Mouse (Mus musculus) CH12.LX (cell line): ENCODE data around the gene Atp5g2. TPM values are rescaled to one million over a fixed set of nuclear protein-coding genes. Genes with fewer than 3 reads are reported as not detected.
"Not testable (repeated sequence)": the region's sequence is repeated elsewhere in the genome, so short reads cannot be mapped to it uniquely, and the experiment has no call there.

Source experiments
- DNase-seq: peaks from one replicate; pipeline ENCODE4 v3.0.0-alpha.2; 2013; ENCODE audit errors: extremely low read depth
- H3K27ac ChIP-seq: 2 replicates; pipeline ENCODE4 v1.5.1; 2012; ENCODE audit warnings: low read depth, mild to moderate bottlenecking, control low read depth, moderate library complexity; ENCODE audit not compliant: insufficient read depth
- H3K27me3 ChIP-seq: replicated peaks from 2 replicates; pipeline ENCODE3; 2012; ENCODE audit warnings: inconsistent platforms
- H3K36me3 ChIP-seq, 2 experiments: replicated peaks in 1 of 2; 2 replicates each; pipeline versions ENCODE3 to v1.6.1; 2012; ENCODE audit warnings: inconsistent platforms in 1 of 2, low read length in 1 of 2, mild to moderate bottlenecking in 1 of 2, mixed read lengths in 1 of 2, moderate library complexity in 1 of 2; ENCODE audit not compliant: control insufficient read depth in 1 of 2, insufficient read depth in 1 of 2
- H3K4me1 ChIP-seq, 2 experiments: 2 replicates each; pipeline ENCODE4 v1.6.1; 2012; ENCODE audit warnings: inconsistent platforms in 1 of 2, moderate library complexity in 1 of 2; ENCODE audit not compliant: insufficient read depth in 2 of 2, control insufficient read depth in 1 of 2
- H3K4me2 ChIP-seq: 2 replicates; pipeline ENCODE4 v1.6.1; 2012; ENCODE audit warnings: low read depth, mild to moderate bottlenecking, control low read depth; ENCODE audit not compliant: poor library complexity, insufficient read depth, severe bottlenecking
- H3K4me3 ChIP-seq, 3 experiments: fragments of 150-350 bp in 1 of 3; sonication (generic) in 1 of 3; replicated peaks in 1 of 3; 2 replicates each; pipeline versions ENCODE3 to v1.5.1; 2011 to 2012; ENCODE audit warnings: low read depth in 2 of 3, low read length in 2 of 3, mild to moderate bottlenecking in 2 of 3, moderate library complexity in 2 of 3, control low read depth in 1 of 3, improper control_type of control experiment in 1 of 3, inconsistent platforms in 1 of 3, mixed read lengths in 1 of 3; ENCODE audit not compliant: poor library complexity in 1 of 3
- H3K79me2 ChIP-seq: replicated peaks from 2 replicates; pipeline ENCODE4 v1.6.1; 2012; ENCODE audit warnings: mild to moderate bottlenecking, moderate library complexity; ENCODE audit not compliant: control insufficient read depth, poor library complexity, insufficient read depth, severe bottlenecking; ENCODE audit errors: extremely low read depth
- H3K9ac ChIP-seq: 2 replicates; pipeline ENCODE4 v1.6.1; 2012; ENCODE audit warnings: low read depth, mild to moderate bottlenecking, control low read depth, moderate library complexity; ENCODE audit not compliant: insufficient read depth
- H3K9me3 ChIP-seq: replicated peaks from 2 replicates; pipeline ENCODE3; 2012; ENCODE audit warnings: low read length, inconsistent platforms, mixed read lengths
- BHLHE40 ChIP-seq: IDR thresholded peaks from 2 replicates; pipeline ENCODE4 v1.6.1; 2011; ENCODE audit warnings: mild to moderate bottlenecking, low read depth, low read length, improper control_type of control experiment
- ELF1 ChIP-seq: IDR thresholded peaks from 2 replicates; pipeline ENCODE4 v1.6.1; 2014; ENCODE audit warnings: low read depth, mild to moderate bottlenecking, inconsistent platforms, low read length, improper control_type of control experiment
- GABPA ChIP-seq: IDR thresholded peaks from 2 replicates; pipeline ENCODE4 v1.6.1; 2012; ENCODE audit warnings: low read depth, low read length, improper control_type of control experiment, inconsistent platforms; ENCODE audit not compliant: insufficient replicate concordance
- HCFC1 ChIP-seq: IDR thresholded peaks from 2 replicates; pipeline ENCODE4 v1.6.1; 2012; ENCODE audit warnings: low read depth, mild to moderate bottlenecking, inconsistent platforms, low read length, improper control_type of control experiment
- JUN ChIP-seq: IDR thresholded peaks from 2 replicates; pipeline ENCODE4 v1.6.1; 2011; ENCODE audit warnings: low read depth, mild to moderate bottlenecking, low read length, improper control_type of control experiment, moderate library complexity; ENCODE audit not compliant: insufficient read depth
- JUND ChIP-seq: conservative IDR thresholded peaks from 2 replicates; pipeline ENCODE4 v1.6.1; 2011; ENCODE audit warnings: low read depth, low read length, improper control_type of control experiment
- MYC ChIP-seq: IDR thresholded peaks from 2 replicates; pipeline ENCODE4 v1.6.1; 2011; ENCODE audit warnings: low read depth, mild to moderate bottlenecking, improper control_type of control experiment, low read length
- NELFE ChIP-seq: IDR thresholded peaks from 2 replicates; pipeline ENCODE4 v1.6.1; 2011; ENCODE audit warnings: low read depth, low read length, improper control_type of control experiment
- NRF1 ChIP-seq: IDR thresholded peaks from 2 replicates; pipeline ENCODE4 v1.6.1; 2014; ENCODE audit warnings: low read depth, mild to moderate bottlenecking, inconsistent platforms, low read length, improper control_type of control experiment, moderate library complexity
- PAX5 ChIP-seq: IDR thresholded peaks from 2 replicates; pipeline ENCODE4 v1.6.1; 2012; ENCODE audit warnings: low read length, inconsistent platforms, mixed read lengths
- TBP ChIP-seq: conservative IDR thresholded peaks from 2 replicates; pipeline ENCODE4 v1.6.1; 2011; ENCODE audit warnings: low read depth, low read length, improper control_type of control experiment
- TCF12 ChIP-seq: IDR thresholded peaks from 2 replicates; pipeline ENCODE4 v1.6.1; 2014; ENCODE audit warnings: low read depth, mild to moderate bottlenecking, inconsistent platforms, low read length, improper control_type of control experiment
- ZNF384 ChIP-seq: IDR thresholded peaks from 2 replicates; pipeline ENCODE4 v1.6.1; 2012; ENCODE audit warnings: low read depth, low read length, improper control_type of control experiment, inconsistent platforms
- dilution Hi-C: fragments of 300-500 bp; cut with MboI; formaldehyde crosslinking; loops from 2 replicates; pipeline ENCODE4 v1.14.3; 2020; ENCODE audit warnings: low sequenced_read_pairs; ENCODE audit not compliant: extremely low pct_unique_long_range_greater_than_20kb, extremely low pct_ligation_motif_present
- in situ Hi-C: fragments of 300-500 bp; cut with MboI; formaldehyde crosslinking; loops from 3 replicates; pipeline ENCODE4 v1.14.3; 2019; ENCODE audit warnings: low sequenced_read_pairs, low pct_ligation_motif_present, low pct_unique_long_range_greater_than_20kb, mixed read lengths
- polyA plus RNA-seq: library from polyadenylated mRNA; unstranded; fragments of >175 nt; gene quantifications from 2 replicates; pipeline ENCODE4 v1.2.1, GENCODE M21; 2012; ENCODE audit warnings: low read depth; ENCODE audit not compliant: insufficient read length
- total RNA-seq, 2 experiments: library from RNA; depleted of rRNA; stranded (reverse); fragments of 300-350 nt in 1 of 2; fragments of >200 nt in 1 of 2; gene quantifications; 2 replicates each; pipeline ENCODE4 v1.2.3; 2012 to 2014

Atp5g2 gene
- total and polyA plus RNA-seq, 3 experiments, result 33.9 to 589 (median 281) TPM

DNA sequence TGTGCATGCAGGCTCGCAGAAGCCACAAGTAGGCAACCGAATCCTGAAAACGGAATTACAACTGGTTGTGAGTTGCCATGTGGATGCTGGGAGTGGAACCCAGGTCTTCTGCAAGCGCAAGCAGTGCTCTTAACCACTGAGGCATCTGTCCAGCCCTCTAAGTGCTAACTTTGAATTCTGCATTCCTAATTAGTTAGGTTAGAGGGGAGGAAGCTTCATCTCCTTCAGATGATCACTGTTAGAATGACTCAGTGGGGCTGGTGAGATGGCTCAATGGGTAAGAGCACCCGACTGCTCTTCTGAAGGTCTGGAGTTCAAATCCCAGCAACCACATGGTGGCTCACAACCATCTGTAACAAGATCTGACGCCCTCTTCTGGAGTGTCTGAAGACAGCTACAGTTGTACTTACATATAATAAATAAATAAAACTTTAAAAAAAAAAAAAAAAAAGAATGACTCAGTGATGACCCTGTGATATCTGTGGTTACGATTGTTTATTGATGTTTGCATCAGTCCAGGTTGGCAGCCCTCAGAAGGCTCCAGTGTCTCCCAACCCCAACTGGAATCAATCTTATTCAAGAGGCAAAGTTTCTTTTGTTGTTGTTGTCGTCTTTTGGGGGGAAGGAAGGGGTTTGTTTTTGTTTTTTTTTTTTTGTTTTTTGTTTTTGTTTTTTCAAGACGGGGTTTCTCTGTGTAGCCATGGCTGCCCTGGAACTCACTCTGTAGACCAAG, 20.1 kb downstream of the Atp5g2 start:
- peak; percentile 83 for TF ChIP-seq TBP

DNA sequence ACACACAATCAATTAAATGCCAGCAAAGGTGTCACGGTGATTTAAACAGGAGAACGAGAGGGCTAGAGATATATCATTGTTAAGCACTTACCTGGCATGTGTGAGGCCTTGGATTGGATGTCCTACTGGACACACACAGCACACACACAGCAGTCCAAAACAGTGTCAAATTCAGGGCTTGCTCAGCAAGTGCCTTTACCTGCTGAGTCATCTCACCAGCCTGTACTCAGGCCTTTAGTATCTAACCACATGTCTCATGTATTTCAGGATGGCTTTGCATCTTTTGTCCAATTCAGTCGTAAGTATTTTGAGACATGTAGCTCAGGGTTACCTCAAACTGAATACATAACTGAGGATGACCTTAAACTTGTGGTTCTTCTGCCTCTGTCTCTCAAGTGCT, 21.0 kb downstream of the Atp5g2 start:
- no peak overlapping the region for H3K4me3 ChIP-seq
- dilution Hi-C loops (no loop called here), in situ Hi-C loops (no loop called here)
- peaks cover 0 to 11% of the 10 kb centered on the region in 2 experiments; a peak in 1 of 4 replicates for H3K4me1 ChIP-seq
- TF ChIP-seq TBP (no peak), TCF12 (no peak), NELFE (no peak), JUND (no peak), ZNF384 (no peak), HCFC1 (no peak), NRF1 (no peak), BHLHE40 (no peak), PAX5 (no peak), MYC (no peak), ELF1 (no peak)
- no peak overlapping the region for H3K4me2 ChIP-seq
- H3K36me3 ChIP-seq, result no peaks in the 10 kb centered on the region
- peaks cover 1% of the 10 kb centered on the region for H3K27me3 ChIP-seq
- no peaks in the 10 kb centered on the region for H3K9me3 ChIP-seq
- no peak overlapping the region for H3K9ac ChIP-seq
- H3K79me2 ChIP-seq, result no peaks in the 10 kb centered on the region
- no peak for DNase-seq
- H3K27ac ChIP-seq, result no peak overlapping the region

More for the DNA sequence above, 20.1 kb downstream of the Atp5g2 start:
- H3K27me3 ChIP-seq, H3K9ac ChIP-seq, H3K4me2 ChIP-seq, dilution Hi-C loops, in situ Hi-C loops, DNase-seq, H3K36me3 ChIP-seq, H3K9me3 ChIP-seq, H3K27ac ChIP-seq, H3K4me3 ChIP-seq, H3K79me2 ChIP-seq: not testable (repeated sequence)
- peaks cover 0 to 11% of the 10 kb centered on the region in 2 experiments; a peak in 1 of 4 replicates for H3K4me1 ChIP-seq

DNA sequence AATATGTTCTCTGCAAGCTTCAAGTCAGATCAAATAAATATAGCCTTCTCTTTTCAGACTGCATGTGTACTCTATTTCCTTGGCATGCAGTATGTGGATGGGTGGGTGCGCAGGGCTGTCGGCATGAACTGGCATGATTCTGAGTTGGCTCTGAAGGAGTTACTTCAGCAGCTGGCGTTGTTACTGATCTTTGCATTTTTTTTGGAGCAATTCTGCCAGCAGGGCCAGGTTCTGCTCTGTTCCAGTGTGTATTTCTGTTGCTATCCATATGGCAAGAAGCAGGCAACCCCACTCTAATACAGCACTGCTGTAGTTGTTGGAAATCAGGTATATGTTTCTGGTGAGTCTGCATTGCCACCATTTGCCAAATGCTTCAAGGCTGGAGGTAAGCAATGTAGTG, 36.3 kb downstream of the Atp5g2 start:
- TF ChIP-seq JUN (no peak), GABPA (no peak)
- no peak overlapping the region for H3K9ac ChIP-seq
- peaks cover 7% of the 10 kb centered on the region for H3K27me3 ChIP-seq
- no peak overlapping the region for H3K27ac ChIP-seq
- no peaks in the 10 kb centered on the region for H3K36me3 ChIP-seq
- DNase-seq, result no peak
- dilution Hi-C loops (no loop called here), in situ Hi-C loops (no loop called here)
- no peak overlapping the region for H3K4me3 ChIP-seq
- H3K4me2 ChIP-seq, result no peak overlapping the region
- peaks cover 7% of the 10 kb centered on the region for H3K9me3 ChIP-seq
- H3K4me1 ChIP-seq, result peaks cover 3 to 13% of the 10 kb centered on the region in 2 experiments; a peak in 2 of 4 replicates
- H3K79me2 ChIP-seq, result no peaks in the 10 kb centered on the region
